12 mouse cellular contexts compared by ENCODE assay signal in the genomic region with DNA sequence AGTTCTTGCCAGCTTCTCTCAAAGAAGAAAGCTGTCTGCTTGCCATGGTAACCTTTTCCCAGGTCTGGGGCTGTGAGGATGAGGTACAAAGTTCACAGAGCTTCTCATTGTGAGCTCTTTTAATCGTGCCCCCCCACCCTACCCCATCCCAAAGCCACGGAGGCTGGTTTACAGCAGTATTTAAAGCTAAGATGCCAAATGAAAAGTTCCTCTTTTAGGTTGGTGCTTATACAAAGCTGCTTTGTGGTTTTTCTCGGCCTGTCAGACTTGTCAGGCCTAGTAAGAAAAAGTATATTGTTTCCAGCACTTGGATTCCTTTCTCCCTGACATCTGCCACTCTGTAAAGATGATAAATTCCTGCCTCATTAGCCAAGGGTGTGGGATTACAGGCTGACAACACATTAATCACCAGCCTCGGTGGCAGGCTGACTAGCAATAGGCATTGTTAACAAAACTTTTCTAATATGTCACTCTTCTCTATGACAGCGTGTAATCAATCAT.
DNase-seq lines count a peak whose midpoint lies in the region; ATAC-seq and TF ChIP-seq lines count a peak whose summit lies in the region.
"Had no signal": no experiment of that assay in that cellular context is flagged by ENCODE, and none has a peak within 500 bp of the region (broad histone marks: within the 10 kb centered on the region; RNA-seq: fewer than 3 reads in every experiment).

No protein-coding gene starts in this region.

- H3K4me3 ChIP-seq in forebrain, embryonic 13.5 days = no peak overlapping the region
- H3K4me3 ChIP-seq in limb, embryonic 10.5 days = no peak overlapping the region
- H3K4me3 ChIP-seq: liver, embryonic 13.5 days; neural tube, embryonic 12.5 days; stomach, embryonic 15.5 days had no signal

- no peaks in the 10 kb centered on the region for H3K36me3 ChIP-seq in forebrain, embryonic 13.5 days (ENCODE audit: poor library complexity, severe bottlenecking)
- no peaks in the 10 kb centered on the region for H3K36me3 ChIP-seq in limb, embryonic 10.5 days
- H3K36me3 ChIP-seq: liver, embryonic 13.5 days; neural tube, embryonic 12.5 days; stomach, embryonic 15.5 days had no signal

- H3K4me2 ChIP-seq in forebrain, embryonic 13.5 days = no peak overlapping the region
- H3K4me2 ChIP-seq: liver, embryonic 13.5 days; neural tube, embryonic 12.5 days; stomach, embryonic 15.5 days had no signal

- H3K4me1 ChIP-seq in forebrain, embryonic 13.5 days = peaks cover 33% of the 10 kb centered on the region
- H3K4me1 ChIP-seq in limb, embryonic 10.5 days = peaks cover 54% of the 10 kb centered on the region
- H3K4me1 ChIP-seq: liver, embryonic 13.5 days had no signal

- DNase-seq in layer of hippocampus, adult 9-10 months (ENCODE audit: low spot score) = peak; percentile 1
- DNase-seq in layer of hippocampus, adult 11-12 months (ENCODE audit: low spot score) = no peak
- peak; percentile 89 for DNase-seq in brain, embryonic 14.5 days (ENCODE audit: low read depth)
- peak; percentile 56 for DNase-seq in limb, embryonic 10.5 days (ENCODE audit: low spot score)
- DNase-seq in right cerebral cortex, postnatal 25 days = no peak
- DNase-seq in thymus, postnatal 14 days = no peak
- DNase-seq in urinary bladder, adult 18-20 months (ENCODE audit: low spot score in 2 of 2) = no peak
- DNase-seq: liver, embryonic 13.5 days had no signal

- no peak for TF ChIP-seq CTCF in brain, embryonic 14.5 days (IDR thresholded peaks at IDR 0.05; ENCODE audit: borderline replicate concordance, extremely low read depth, insufficient read depth, insufficient read length)

- peak overlapping the region; percentile 31; the same call in 1 of the 2 replicates for H3K27ac ChIP-seq in forebrain, embryonic 13.5 days
- peak overlapping the region; percentile 25; the same call in 1 of the 2 replicates for H3K27ac ChIP-seq in limb, embryonic 10.5 days
- H3K27ac ChIP-seq: liver, embryonic 13.5 days; neural tube, embryonic 12.5 days had no signal

- no peaks in the 10 kb centered on the region for H3K9me3 ChIP-seq in forebrain, embryonic 13.5 days (replicated peaks)
- no peaks in the 10 kb centered on the region for H3K9me3 ChIP-seq in limb, embryonic 10.5 days (replicated peaks)
- H3K9me3 ChIP-seq: liver, embryonic 13.5 days; neural tube, embryonic 12.5 days; stomach, embryonic 15.5 days had no signal

- H3K27me3 ChIP-seq in forebrain, embryonic 13.5 days = 0 out of 2 replicates have a peak, but pooled peaks cover 4% of the 10 kb centered on the region
- H3K27me3 ChIP-seq in limb, embryonic 10.5 days (ENCODE audit: low read depth, poor library complexity, severe bottlenecking) = peaks cover 53% of the 10 kb centered on the region
- H3K27me3 ChIP-seq: liver, embryonic 13.5 days; neural tube, embryonic 12.5 days; stomach, embryonic 15.5 days had no signal

- WGBS in forebrain, embryonic 13.5 days = 13% methylated on average over 5 of the region's 5 CpGs
- WGBS in limb, embryonic 10.5 days = 27% methylated on average over 5 of the region's 5 CpGs

- H3K9ac ChIP-seq in forebrain, embryonic 13.5 days = no peak overlapping the region
- H3K9ac ChIP-seq: liver, embryonic 13.5 days; neural tube, embryonic 12.5 days; stomach, embryonic 15.5 days had no signal

- TF ChIP-seq POLR2A in brain, embryonic 14.5 days (IDR thresholded peaks at IDR 0.05; ENCODE audit: borderline replicate concordance, extremely low read depth, insufficient read depth, insufficient read length, poor library complexity, severe bottlenecking) = no peak

- peak; percentile 85 for ATAC-seq in forebrain, embryonic 13.5 days
- ATAC-seq: intestine, postnatal 0 days had no signal

Comparison
In these comparisons a context has a peak if more than half of its experiments do, and no peak if none do; other contexts are left out.
1. DNase-seq: peak in layer of hippocampus, adult 9-10 months (single experiment), brain, embryonic 14.5 days (single experiment) and limb, embryonic 10.5 days (single experiment); none in layer of hippocampus, adult 11-12 months (single experiment), right cerebral cortex, postnatal 25 days (single experiment), thymus, postnatal 14 days (single experiment) and urinary bladder, adult 18-20 months (0 of 2).